Mouse (Mus musculus) C2C12 (cell line): Measurements from ENCODE around the gene Ccnyl1.

ENCODE experiments used
- CEBPB ChIP-seq: IDR thresholded peaks from one replicate; pipeline ENCODE4 v1.6.1; 2011; ENCODE audit warnings: low read depth, mild to moderate bottlenecking, control low read depth, moderate library complexity
- CTCF ChIP-seq: IDR thresholded peaks from one replicate; pipeline ENCODE4 v1.5.1; 2011; ENCODE audit not compliant: control insufficient read depth, insufficient read depth, insufficient read length
- MYOG ChIP-seq: IDR thresholded peaks from one replicate; pipeline ENCODE4 v1.6.1; 2011; ENCODE audit not compliant: control insufficient read depth, insufficient read length; ENCODE audit errors: extremely low read depth

DNA sequence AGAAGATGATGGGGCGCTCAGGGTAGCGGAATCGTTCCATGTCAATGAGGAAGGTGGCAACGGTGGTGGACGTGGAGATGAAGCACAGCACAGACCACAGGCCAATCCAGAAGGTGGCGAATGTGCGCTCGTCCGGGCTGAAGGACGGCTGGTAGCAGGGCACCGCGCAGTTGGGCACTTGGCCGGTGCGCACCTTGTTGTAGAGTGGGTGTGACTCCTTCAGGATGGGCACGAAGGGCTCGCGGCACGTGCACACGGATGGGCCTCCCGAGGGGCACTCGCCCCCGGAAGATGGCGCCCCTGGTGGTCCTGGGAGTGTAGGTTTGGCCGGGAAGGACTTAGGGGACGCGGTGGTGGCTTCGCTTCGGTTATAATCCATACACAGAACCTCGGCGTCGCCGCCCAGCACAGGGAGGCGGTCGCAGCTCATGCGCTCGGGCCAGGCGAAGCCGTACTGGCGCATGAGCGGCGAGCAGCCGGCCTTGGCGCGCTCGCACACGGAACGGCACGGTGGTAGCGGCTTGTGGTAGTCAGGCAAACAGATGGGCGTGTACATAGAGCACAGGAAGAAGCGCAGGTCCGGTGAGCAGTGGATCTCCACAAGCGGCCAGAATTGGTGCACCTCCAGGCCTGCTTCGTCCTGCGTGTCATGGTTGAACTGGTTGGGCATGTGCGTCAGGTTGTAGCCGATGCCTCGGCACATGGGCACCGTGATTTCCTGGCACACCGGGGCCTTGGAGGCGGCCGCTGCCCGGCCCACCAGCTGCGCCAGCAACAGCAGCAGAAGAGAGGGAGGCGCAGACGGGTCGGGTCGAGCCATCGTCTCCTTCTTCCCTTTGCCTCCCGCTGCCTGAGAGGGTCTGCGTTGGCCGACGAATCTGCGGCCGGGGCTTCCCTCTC, 45.8 kb downstream of the Ccnyl1 start:
- TF ChIP-seq MYOG: no peak
- TF ChIP-seq CEBPB: no peak
- peak; percentile 8 for TF ChIP-seq CTCF
